In the genomic region with DNA sequence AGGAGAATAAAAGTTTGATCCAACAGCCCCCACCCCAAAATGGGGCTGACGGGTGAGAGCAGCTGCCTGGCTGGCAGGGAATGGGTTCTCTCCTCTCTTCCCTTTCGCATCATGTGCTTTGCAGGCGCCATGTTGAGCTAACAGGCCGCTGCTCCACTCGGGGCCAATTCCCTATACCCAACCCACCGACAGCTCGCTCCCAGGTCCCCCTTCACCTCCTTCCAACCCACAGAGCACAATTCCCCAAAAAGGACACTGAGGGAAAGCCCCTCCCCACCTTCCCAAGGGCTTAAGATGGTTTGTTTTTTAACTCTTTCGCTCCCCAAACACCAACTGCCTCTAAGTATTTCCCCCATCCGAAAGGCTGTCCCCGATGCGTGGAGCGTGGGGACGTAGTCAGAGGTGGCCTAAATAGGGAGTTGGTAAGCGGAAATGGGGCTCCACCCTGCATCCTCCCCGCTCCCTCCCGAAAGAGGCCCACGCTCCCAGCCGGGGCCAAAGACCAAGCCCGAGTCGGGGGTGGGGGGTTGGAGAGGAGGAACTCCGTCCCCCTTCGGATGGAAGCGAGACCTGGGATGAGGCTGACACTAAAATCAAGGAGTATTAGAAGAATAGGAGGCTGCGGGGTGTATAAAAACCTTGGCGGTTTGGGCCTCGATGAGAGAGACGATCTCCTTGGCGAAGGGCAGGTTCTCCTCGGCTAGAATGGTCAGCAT, we compare ENCODE assay signal across 8 mouse cellular contexts. TPM values are rescaled to one million over a fixed set of nuclear protein-coding genes. Genes with fewer than 3 reads are reported as not detected.
DNase-seq lines count a peak whose midpoint lies in the region; ATAC-seq lines count a peak whose summit lies in the region.

No protein-coding gene starts in this region.

- peak overlapping the region; percentile 90 for H3K4me2 ChIP-seq in intestine, embryonic 14.5 days (ENCODE audit: low read length)

- peaks cover 16% of the 10 kb centered on the region for H3K4me1 ChIP-seq in intestine, embryonic 14.5 days (replicated peaks; ENCODE audit: control insufficient read depth, insufficient read depth, low read length)

- H3K9ac ChIP-seq in intestine, embryonic 14.5 days (ENCODE audit: low read length), result peak overlapping the region; percentile 98

- intact Hi-C loops in gastrocnemius, postnatal 14 days (cut with DNase I; ENCODE audit: low total_unique reads), result no loop called here
- intact Hi-C loops in left cerebral cortex, postnatal 14 days (cut with DNase I), result loop anchor here (5.0 kb wide), 2 partner anchors 73 to 298 kb away; partner anchors contain the start of gene Rab30

- peak; percentile 25; the same call in 1 of the 2 replicates for ATAC-seq in intestine, embryonic 14.5 days (replicated peaks; ENCODE audit: low FRiP score, low TSS enrichment, low read depth)
- ATAC-seq in megakaryocyte-erythroid progenitor cell, adult 5-6 weeks (replicated peaks; ENCODE audit: low FRiP score, low TSS enrichment, poor library complexity, severe bottlenecking), result 0 out of 2 replicates have a peak, but pooled peaks have one; percentile 11

- H3K9me3 ChIP-seq in intestine, embryonic 14.5 days (ENCODE audit: control insufficient read depth, low read length), result no peaks in the 10 kb centered on the region

- under 1% methylated on average over 29 of the region's 29 CpGs for WGBS in intestine, embryonic 14.5 days

- peaks cover 13% of the 10 kb centered on the region for H3K36me3 ChIP-seq in intestine, embryonic 14.5 days (ENCODE audit: control insufficient read depth, insufficient read depth, low read length)

- peak overlapping the region; percentile 100 for H3K4me3 ChIP-seq in intestine, embryonic 14.5 days (ENCODE audit: low read depth, low read length)

- peak overlapping the region; percentile 97 for H3K27ac ChIP-seq in intestine, embryonic 14.5 days (ENCODE audit: low read depth)

- H3K27me3 ChIP-seq in intestine, embryonic 14.5 days (replicated peaks; ENCODE audit: control insufficient read depth, insufficient read depth, low read length), result no peaks in the 10 kb centered on the region

- DNase-seq in adrenal gland, adult (ENCODE audit: inconsistent age in 2 of 2, low spot score in 1 of 2), result peak; percentile 70 to 90
- peak; percentile 58 for DNase-seq in embryo, embryonic 10 days (ENCODE audit: low spot score)
- peak; percentile 49 for DNase-seq in gastrocnemius, postnatal 14 days
- peak; percentile 87 for DNase-seq in intestine, embryonic 14.5 days (ENCODE audit: low spot score)
- peak; percentile 43 to 56 for DNase-seq in left cerebral cortex, postnatal 14 days (ENCODE audit: low spot score in 2 of 2)
- peak; percentile 65 for DNase-seq in right cerebral cortex, postnatal 25 days
- DNase-seq in yolk sac, embryonic 10.5 days (ENCODE audit: low spot score), result peak; percentile 68

RNA-seq across cellular contexts. Expression of gene Pcf11, which starts 0.8 kb away (rescaled TPM):
- 10 to 100 TPM; 20.8 to 22.0 TPM for total RNA-seq in gastrocnemius, postnatal 14 days (2021)
- 20.6 and 21.1 TPM in 2 replicates for polyA plus RNA-seq in intestine, embryonic 14.5 days (2014; fragmentation: Nextera tagmentation; extraction: Ambion mirVana)
- total RNA-seq in left cerebral cortex, postnatal 14 days (2021), result 10 to 100 TPM; 37.2 to 43.8 TPM
- total RNA-seq in megakaryocyte-erythroid progenitor cell, adult 5-6 weeks (2014; fragmentation: Nextera tagmentation), result 57.2 and 68.1 TPM in 2 replicates
- total RNA-seq in megakaryocyte-erythroid progenitor cell, adult 5-6 weeks (2017), result 79.8 and 98.4 TPM in 2 replicates

RNA-seq across cellular contexts. Expression of gene Ankrd42, which starts 32.0 kb away (rescaled TPM):
- total RNA-seq in gastrocnemius, postnatal 14 days (2021), result under 1 TPM; 0.53 to 0.71 TPM
- 4.0 and 5.1 TPM in 2 replicates for polyA plus RNA-seq in intestine, embryonic 14.5 days (2014; fragmentation: Nextera tagmentation; extraction: Ambion mirVana)
- 10 to 100 TPM; 20.0 to 21.9 TPM for total RNA-seq in left cerebral cortex, postnatal 14 days (2021)
- total RNA-seq in megakaryocyte-erythroid progenitor cell, adult 5-6 weeks (2014; fragmentation: Nextera tagmentation), result 1.9 and 3.6 TPM in 2 replicates
- 0.85 and 1.9 TPM in 2 replicates for total RNA-seq in megakaryocyte-erythroid progenitor cell, adult 5-6 weeks (2017)

Comparison
In these comparisons a context has a peak if more than half of its experiments do, and no peak if none do; other contexts are left out.
1. Peak in every context shown above with its lines: DNase-seq, ATAC-seq, H3K4me3 ChIP-seq and H3K27ac ChIP-seq.
2. RNA of gene Ankrd42, which starts 32.0 kb away (total RNA-seq): 20.0 to 21.9 TPM in left cerebral cortex, postnatal 14 days; 0.85 to 3.6 TPM in megakaryocyte-erythroid progenitor cell, adult 5-6 weeks and 0.53 to 0.71 TPM in gastrocnemius, postnatal 14 days; every median in the first group is over 4 times any median in the second.